Mouse (Mus musculus): Measurements from ENCODE around the gene Arid3b.

Gene Arid3b

DNA sequence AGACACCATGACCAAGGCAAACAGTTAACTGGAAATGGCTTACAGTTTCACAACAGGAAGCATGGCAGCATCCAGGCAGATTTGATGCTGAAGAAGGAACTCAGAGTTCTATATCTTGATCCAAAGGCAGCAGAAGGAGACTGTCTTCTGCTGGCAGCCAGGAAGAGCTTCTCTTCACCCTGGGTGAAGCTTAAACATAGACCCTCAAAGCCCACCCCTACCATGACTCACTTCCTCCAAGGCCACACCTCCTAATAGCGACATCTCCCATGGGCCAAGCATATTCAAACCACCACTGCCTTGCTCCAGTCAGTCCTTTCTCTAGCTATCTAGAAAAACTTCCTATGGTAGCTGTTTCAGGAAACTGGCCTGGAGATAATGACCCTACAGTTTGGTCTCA, 89.5 kb downstream of the Arid3b start:
- DNase-seq (ENCODE audit: low spot score) = no peak

DNA sequence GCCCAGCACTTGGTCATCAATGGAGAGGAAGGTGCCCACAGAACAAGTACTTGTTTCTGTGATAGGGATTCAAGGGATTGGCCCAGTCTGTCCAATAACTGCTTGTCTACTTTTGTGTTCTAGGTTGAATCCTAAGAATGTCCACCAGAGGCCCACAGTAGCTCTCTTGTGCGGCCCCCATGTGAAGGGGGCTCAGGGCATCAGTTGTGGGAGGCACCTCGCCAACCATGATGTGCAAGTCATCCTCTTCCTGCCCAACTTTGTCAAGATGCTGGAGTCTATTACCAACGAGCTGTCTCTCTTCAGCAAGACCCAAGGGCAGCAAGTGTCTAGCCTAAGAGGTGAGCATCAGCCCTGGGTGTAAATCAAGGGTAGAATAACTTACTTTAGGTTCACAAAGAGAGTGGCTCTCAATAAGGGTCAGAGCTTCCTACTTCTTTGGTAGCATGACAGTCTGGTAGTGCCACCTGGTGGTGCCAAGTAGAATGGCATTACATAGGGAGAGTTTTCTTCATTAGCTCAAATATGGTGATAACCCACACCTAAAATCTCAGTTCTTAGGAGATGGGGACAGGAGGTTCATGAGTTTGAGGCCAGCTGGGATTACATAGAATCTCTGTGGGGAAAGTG, 92.0 kb downstream of the Arid3b start:
- DNase-seq (ENCODE audit: low spot score) = no peak
